Mouse (Mus musculus) central nervous system, embryonic 11.5 days (tissue): Measurements from ENCODE around the gene Gm11060. TPM values are rescaled to one million over a fixed set of nuclear protein-coding genes. Genes with fewer than 3 reads are reported as not detected.

Experiments
- polyA plus RNA-seq: library from polyadenylated mRNA; depleted of rRNA; stranded (reverse); fragments of >200 nt; gene quantifications from 2 replicates; pipeline ENCODE4 v1.2.3, GENCODE M21; 2012; rRNA removed

Gene Gm11060
- polyA plus RNA-seq = not detected in 2 replicates

DNA sequence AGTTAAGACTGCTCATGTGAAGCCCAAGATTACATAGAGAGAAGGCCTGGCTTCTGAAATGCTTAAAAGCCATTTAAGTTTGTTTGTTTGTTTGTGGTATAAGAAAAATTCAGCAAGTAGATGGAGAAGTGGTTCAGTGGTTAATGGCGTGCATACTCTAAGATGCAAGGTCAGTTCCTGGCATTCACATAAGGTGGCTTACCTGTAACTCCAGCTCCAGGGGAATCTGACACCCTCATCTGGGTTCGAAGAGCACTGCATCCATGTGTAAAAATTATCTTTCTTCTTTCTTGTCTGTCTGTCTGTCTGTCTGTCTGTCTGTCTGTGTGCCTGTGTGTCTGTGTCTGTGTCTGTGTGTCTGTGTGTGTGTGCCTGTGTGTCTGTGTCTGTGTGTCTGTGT lies at the start of gene Gm11060:
Gene Gm11060, plus strand, starts transcription at position 301 of the 400 bp plus-strand sequence.

DNA sequence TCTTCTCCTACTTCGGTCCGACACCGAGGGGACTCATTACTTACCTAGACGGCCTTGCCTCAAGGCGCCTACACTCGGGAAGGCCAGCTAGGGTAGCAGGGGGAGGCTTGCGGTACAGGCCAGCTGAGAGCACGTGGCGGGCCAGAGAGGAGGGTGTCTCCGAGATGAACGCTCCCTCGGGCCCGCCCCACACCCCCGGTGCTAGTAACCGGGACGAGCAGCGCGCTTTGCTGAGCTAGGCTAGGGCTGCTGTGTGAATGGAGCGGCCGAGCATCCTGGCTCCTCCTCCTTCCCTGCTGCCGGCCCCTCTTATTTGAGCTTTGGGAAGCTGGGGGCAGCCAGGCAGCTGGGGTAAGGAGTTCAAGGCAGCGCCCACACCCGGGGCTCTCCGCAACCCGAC lies 34.5 kb downstream of the Gm11060 start, which contains the start of gene Wt1:
Gene Wt1, plus strand, starts transcription at position 251 of the 400 bp plus-strand sequence.

Other genes starting within 250 kb of the Gm11060 start
- 0.32 and 0.88 TPM in 2 replicates for gene Prrg4, start 242.1 kb upstream of the Gm11060 start, polyA plus RNA-seq
- gene Ccdc73, start 224.2 kb upstream of the Gm11060 start, polyA plus RNA-seq = 3.7 and 7.3 TPM in 2 replicates
- gene Eif3m, start 74.9 kb upstream of the Gm11060 start, polyA plus RNA-seq = 186 and 220 TPM in 2 replicates
- gene Wt1, start 34.5 kb downstream of the Gm11060 start, polyA plus RNA-seq = 2.5 and 12.6 TPM in 2 replicates
- 0.04 and 0.32 TPM in 2 replicates for gene Them7, start 132.3 kb downstream of the Gm11060 start, polyA plus RNA-seq